Mouse (Mus musculus): ENCODE measurements around the gene Uqcrq. TPM values are rescaled to one million over a fixed set of nuclear protein-coding genes. Genes with fewer than 3 reads are reported as not detected.

Uqcrq gene
- polyA plus RNA-seq, 1 experiment from 2014 or later: 1,453 TPM

- H3K4me3 ChIP-seq (ENCODE audit: low read depth, low read length): no peak overlapping the region
- H3K4me1 ChIP-seq (ENCODE audit: insufficient read depth): no peaks in the 10 kb centered on the region
- TF ChIP-seq EP300 (IDR thresholded peaks at IDR 0.05; ENCODE audit: low read depth): no peak
- peak; percentile 75 for TF ChIP-seq CTCF (IDR thresholded peaks at IDR 0.05; ENCODE audit: low read depth)
- H3K27ac ChIP-seq (ENCODE audit: low read depth): no peak overlapping the region
- H3K4me2 ChIP-seq (ENCODE audit: low read depth, low read length): no peak overlapping the region
- H3K36me3 ChIP-seq (replicated peaks; ENCODE audit: insufficient read depth, low read length): peaks cover 75% of the 10 kb centered on the region
- no peak for DNase-seq
- no peaks in the 10 kb centered on the region for H3K9me3 ChIP-seq (ENCODE audit: low read length)
- ATAC-seq: no peak
- H3K27me3 ChIP-seq (ENCODE audit: insufficient read depth, low read length): no peaks in the 10 kb centered on the region
- H3K9ac ChIP-seq (replicated peaks): no peak overlapping the region
These were observed 18.9 kb downstream of the Uqcrq start for GRCm38 (mm10) chr11:53411738-53412137.

- TF ChIP-seq CTCF (IDR thresholded peaks at IDR 0.05; ENCODE audit: low read depth) (no peak), EP300 (IDR thresholded peaks at IDR 0.05; ENCODE audit: low read depth) (no peak)
- Histone ChIP-seq H3K9ac (replicated peaks) (no peak overlapping the region), H3K36me3 (replicated peaks; ENCODE audit: insufficient read depth, low read length) (peaks cover 66% of the 10 kb centered on the region), H3K27ac (ENCODE audit: low read depth) (no peak overlapping the region), H3K27me3 (ENCODE audit: insufficient read depth, low read length) (no peaks in the 10 kb centered on the region), H3K4me1 (ENCODE audit: insufficient read depth) (no peaks in the 10 kb centered on the region), H3K4me3 (ENCODE audit: low read depth, low read length) (no peak overlapping the region), H3K9me3 (ENCODE audit: low read length) (no peaks in the 10 kb centered on the region), H3K4me2 (ENCODE audit: low read depth, low read length) (no peak overlapping the region)
- DNase-seq (no peak), ATAC-seq (no peak)
- WGBS (ENCODE audit: insufficient replicate concordance): 90% methylated on average over 1 of the region's 1 CpGs
These were observed 27.0 kb downstream of the Uqcrq start for GRCm38 (mm10) chr11:53403638-53404037.

GRCm38 (mm10) chr11:53393856-53394255 is 36.8 kb downstream of the Uqcrq start:
- Histone ChIP-seq H3K4me1 (ENCODE audit: insufficient read depth) (no peaks in the 10 kb centered on the region), H3K27ac (ENCODE audit: low read depth) (no peak overlapping the region), H3K27me3 (ENCODE audit: insufficient read depth, low read length) (no peaks in the 10 kb centered on the region), H3K9ac (replicated peaks) (no peak overlapping the region), H3K4me2 (ENCODE audit: low read depth, low read length) (no peak overlapping the region), H3K36me3 (replicated peaks; ENCODE audit: insufficient read depth, low read length) (peaks cover 38% of the 10 kb centered on the region), H3K9me3 (ENCODE audit: low read length) (no peaks in the 10 kb centered on the region), H3K4me3 (ENCODE audit: low read depth, low read length) (no peak overlapping the region)
- TF ChIP-seq CTCF (IDR thresholded peaks at IDR 0.05; ENCODE audit: low read depth) (no peak), EP300 (IDR thresholded peaks at IDR 0.05; ENCODE audit: low read depth) (no peak)
- DNase-seq (no peak), ATAC-seq (no peak)
- WGBS (ENCODE audit: insufficient replicate concordance): 44% methylated on average over 1 of the region's 1 CpGs

GRCm38 (mm10) chr11:53383758-53384428 is 46.7 kb downstream of the Uqcrq start:
- Histone ChIP-seq H3K27me3 (ENCODE audit: insufficient read depth, low read length) (no peaks in the 10 kb centered on the region), H3K4me1 (ENCODE audit: insufficient read depth) (peaks cover 2% of the 10 kb centered on the region; the same call in 1 of the 2 replicates), H3K36me3 (replicated peaks; ENCODE audit: insufficient read depth, low read length) (peaks cover 16% of the 10 kb centered on the region), H3K4me2 (ENCODE audit: low read depth, low read length) (no peak overlapping the region), H3K9ac (replicated peaks) (no peak overlapping the region), H3K27ac (ENCODE audit: low read depth) (no peak overlapping the region), H3K9me3 (ENCODE audit: low read length) (no peaks in the 10 kb centered on the region), H3K4me3 (ENCODE audit: low read depth, low read length) (no peak overlapping the region)
- WGBS (ENCODE audit: insufficient replicate concordance): 88% methylated on average over 2 of the region's 2 CpGs
- no peak for TF ChIP-seq CTCF (IDR thresholded peaks at IDR 0.05; ENCODE audit: low read depth)
- no peak for TF ChIP-seq EP300 (IDR thresholded peaks at IDR 0.05; ENCODE audit: low read depth)
- DNase-seq (no peak), ATAC-seq (no peak)

GRCm38 (mm10) chr11:53378918-53379317 is 51.7 kb downstream of the Uqcrq start:
- H3K27me3 ChIP-seq (ENCODE audit: insufficient read depth, low read length): no peaks in the 10 kb centered on the region
- peaks cover 24% of the 10 kb centered on the region for H3K36me3 ChIP-seq (replicated peaks; ENCODE audit: insufficient read depth, low read length)
- no peak overlapping the region for H3K9ac ChIP-seq (replicated peaks)
- H3K4me3 ChIP-seq (ENCODE audit: low read depth, low read length): no peak overlapping the region
- TF ChIP-seq EP300 (IDR thresholded peaks at IDR 0.05; ENCODE audit: low read depth) (no peak), CTCF (IDR thresholded peaks at IDR 0.05; ENCODE audit: low read depth) (no peak)
- H3K4me2 ChIP-seq (ENCODE audit: low read depth, low read length): no peak overlapping the region
- DNase-seq (no peak), ATAC-seq (no peak)
- peaks cover 3% of the 10 kb centered on the region; the same call in 1 of the 2 replicates for H3K4me1 ChIP-seq (ENCODE audit: insufficient read depth)
- 68% methylated on average over 1 of the region's 1 CpGs for WGBS (ENCODE audit: insufficient replicate concordance)
- no peak overlapping the region for H3K27ac ChIP-seq (ENCODE audit: low read depth)
- no peaks in the 10 kb centered on the region for H3K9me3 ChIP-seq (ENCODE audit: low read length)

Small RNA genes lying within 50 kb of the gene (microRNA-seq; reads per million reads assigned to microRNA genes)
- gene Mir6920: not detected

Other genes with a start within 250 kb of the Uqcrq start
- 37.4 and 41.4 TPM in 2 replicates for gene Hspa4, start 130.4 kb downstream of the Uqcrq start, polyA plus RNA-seq (2015; fragmentation: Nextera tagmentation; extraction: Ambion mirVana)
- 6.0 and 7.4 TPM in 2 replicates for gene Zcchc10, start 106.2 kb downstream of the Uqcrq start, polyA plus RNA-seq (2015; fragmentation: Nextera tagmentation; extraction: Ambion mirVana)
- 9.1 and 12.4 TPM in 2 replicates for gene Aff4, start 80.0 kb downstream of the Uqcrq start, polyA plus RNA-seq (2015; fragmentation: Nextera tagmentation; extraction: Ambion mirVana)
- 198 and 209 TPM in 2 replicates for gene Leap2, start 7.7 kb downstream of the Uqcrq start, polyA plus RNA-seq (2015; fragmentation: Nextera tagmentation; extraction: Ambion mirVana)
- gene Gdf9, start 192 bp upstream of the Uqcrq start, polyA plus RNA-seq (2015; fragmentation: Nextera tagmentation; extraction: Ambion mirVana): 0.15 and 0.18 TPM in 2 replicates
- 0.06 and 0.25 TPM in 2 replicates for gene Gm10447, start 26.3 kb upstream of the Uqcrq start, polyA plus RNA-seq (2015; fragmentation: Nextera tagmentation; extraction: Ambion mirVana)
- gene Shroom1, start 26.4 kb upstream of the Uqcrq start, polyA plus RNA-seq (2015; fragmentation: Nextera tagmentation; extraction: Ambion mirVana): 5.5 TPM in 2 replicates
- gene Gm9837, start 39.6 kb upstream of the Uqcrq start, polyA plus RNA-seq (2015; fragmentation: Nextera tagmentation; extraction: Ambion mirVana): not detected in 2 replicates
- 0.15 and 0.31 TPM in 2 replicates for gene Gm9945, start 49.3 kb upstream of the Uqcrq start, polyA plus RNA-seq (2015; fragmentation: Nextera tagmentation; extraction: Ambion mirVana)
- gene Sowaha, start 49.4 kb upstream of the Uqcrq start, polyA plus RNA-seq (2015; fragmentation: Nextera tagmentation; extraction: Ambion mirVana): 7.4 and 7.9 TPM in 2 replicates
- gene Sept8, start 88.4 kb upstream of the Uqcrq start, polyA plus RNA-seq (2015; fragmentation: Nextera tagmentation; extraction: Ambion mirVana): 6.2 and 7.2 TPM in 2 replicates
- 5.3 and 7.1 TPM in 2 replicates for gene Kif3a, start 136.5 kb upstream of the Uqcrq start, polyA plus RNA-seq (2015; fragmentation: Nextera tagmentation; extraction: Ambion mirVana)
- gene Il4, start 187.8 kb upstream of the Uqcrq start, polyA plus RNA-seq (2015; fragmentation: Nextera tagmentation; extraction: Ambion mirVana): 0.28 TPM in 1 of 2 replicates, not detected in the other
- gene Il13, start 203.9 kb upstream of the Uqcrq start, polyA plus RNA-seq (2015; fragmentation: Nextera tagmentation; extraction: Ambion mirVana): not detected in 2 replicates

All from liver, postnatal 0 days (tissue).